Mouse (Mus musculus) ES-Bruce4 (cell line): ENCODE data around the gene Plrg1. TPM values are rescaled to one million over a fixed set of nuclear protein-coding genes. Genes with fewer than 3 reads are reported as not detected.

Source experiments
- H3K27ac ChIP-seq: 2 replicates; pipeline ENCODE4 v1.5.1; 2012; ENCODE audit warnings: low read length, inconsistent platforms; ENCODE audit not compliant: insufficient read depth
- H3K27me3 ChIP-seq: 2 replicates; pipeline ENCODE4 v1.6.1; 2012; ENCODE audit warnings: mild to moderate bottlenecking, low read length, inconsistent platforms; ENCODE audit not compliant: control insufficient read depth, poor library complexity, insufficient read depth, severe bottlenecking
- H3K36me3 ChIP-seq: 2 replicates; pipeline ENCODE4 v1.6.1; 2012; ENCODE audit warnings: inconsistent platforms, mild to moderate bottlenecking, low read length, moderate library complexity; ENCODE audit not compliant: control insufficient read depth, poor library complexity, insufficient read depth, severe bottlenecking
- H3K4me1 ChIP-seq: one replicate; pipeline ENCODE4 v1.8.1; 2011; ENCODE audit warnings: low read length; ENCODE audit not compliant: control insufficient read depth, insufficient read depth
- H3K4me3 ChIP-seq: 2 replicates; pipeline ENCODE4 v1.5.1; 2011; ENCODE audit warnings: low read depth, mild to moderate bottlenecking, low read length
- H3K9ac ChIP-seq: 2 replicates; pipeline ENCODE4 v1.6.1; 2012; ENCODE audit warnings: low read depth, mild to moderate bottlenecking, inconsistent platforms; ENCODE audit not compliant: poor library complexity, severe bottlenecking
- H3K9me3 ChIP-seq: replicated peaks from 2 replicates; pipeline ENCODE4 v1.6.1; 2012; ENCODE audit warnings: mild to moderate bottlenecking, low read length, inconsistent platforms; ENCODE audit not compliant: control insufficient read depth, poor library complexity, insufficient read depth, severe bottlenecking
- CTCF ChIP-seq: IDR thresholded peaks from one replicate; pipeline ENCODE4 v1.8.1; 2011; ENCODE audit warnings: low read depth, low read length
- EP300 ChIP-seq: IDR thresholded peaks from 2 replicates; pipeline ENCODE4 v1.6.1; 2011; ENCODE audit warnings: low read depth, low read length; ENCODE audit not compliant: insufficient read depth
- POLR2A ChIP-seq: IDR thresholded peaks from one replicate; pipeline ENCODE4 v1.8.1; 2011; ENCODE audit warnings: low read length; ENCODE audit not compliant: insufficient read depth
- polyA plus RNA-seq: library from polyadenylated mRNA; stranded (reverse); fragments of >200 nt; gene quantifications from 2 replicates; pipeline ENCODE4 v1.2.4, GENCODE M21; 2011; ENCODE audit warnings: low read depth; ENCODE audit not compliant: missing spikeins, insufficient read depth, insufficient read length

The Plrg1 gene
- polyA plus RNA-seq, 1 experiment = 88.1 TPM

DNA sequence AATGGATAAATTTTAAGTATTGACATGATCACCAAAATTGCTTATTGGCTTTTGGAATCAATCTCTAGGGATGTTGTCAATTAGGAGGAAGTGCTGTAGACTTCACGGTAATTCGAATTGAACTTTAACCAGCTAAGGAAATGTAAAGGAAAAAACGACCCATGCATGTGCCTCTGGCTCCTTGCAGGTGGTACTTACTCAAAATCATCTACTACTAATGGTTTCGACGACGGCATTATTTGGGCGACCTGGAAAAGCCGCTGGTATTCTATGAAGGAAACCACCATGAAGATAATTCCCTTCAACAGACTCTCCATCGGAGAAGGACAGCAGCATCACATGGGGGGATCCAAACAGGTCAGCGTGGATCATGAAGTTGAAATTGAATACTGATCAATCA is 41.4 kb upstream of the Plrg1 start:
- Histone ChIP-seq H3K9ac (no peak overlapping the region), H3K36me3 (no peaks in the 10 kb centered on the region), H3K27me3 (no peaks in the 10 kb centered on the region), H3K9me3 (no peaks in the 10 kb centered on the region), H3K27ac (no peak overlapping the region), H3K4me1 (no peaks in the 10 kb centered on the region), H3K4me3 (no peak overlapping the region)
- TF ChIP-seq CTCF (no peak), EP300 (no peak), POLR2A (no peak)

DNA sequence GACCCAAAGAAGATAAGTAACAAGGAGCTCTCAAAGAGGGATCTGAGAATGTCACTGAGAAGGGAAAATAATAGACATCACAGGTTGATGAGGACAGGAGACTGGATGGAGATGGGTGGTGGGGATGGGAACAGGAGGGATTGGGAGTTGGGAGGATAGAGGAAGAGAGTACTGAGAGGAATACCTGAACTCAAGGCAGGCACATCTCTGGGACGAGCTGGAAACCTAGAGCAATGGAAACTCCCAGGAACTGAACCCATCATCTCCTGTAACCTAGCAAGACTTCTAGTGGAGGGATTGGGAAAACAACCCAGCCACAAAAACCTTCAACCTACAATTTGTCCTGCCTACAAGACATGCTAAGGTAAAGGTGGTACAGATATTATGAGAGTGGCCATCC is 39.1 kb upstream of the Plrg1 start:
- Histone ChIP-seq H3K36me3 (no peaks in the 10 kb centered on the region), H3K9ac (no peak overlapping the region), H3K27ac (no peak overlapping the region), H3K27me3 (no peaks in the 10 kb centered on the region), H3K4me3 (no peak overlapping the region), H3K4me1 (no peaks in the 10 kb centered on the region), H3K9me3 (no peaks in the 10 kb centered on the region)
- TF ChIP-seq EP300 = no peak

DNA sequence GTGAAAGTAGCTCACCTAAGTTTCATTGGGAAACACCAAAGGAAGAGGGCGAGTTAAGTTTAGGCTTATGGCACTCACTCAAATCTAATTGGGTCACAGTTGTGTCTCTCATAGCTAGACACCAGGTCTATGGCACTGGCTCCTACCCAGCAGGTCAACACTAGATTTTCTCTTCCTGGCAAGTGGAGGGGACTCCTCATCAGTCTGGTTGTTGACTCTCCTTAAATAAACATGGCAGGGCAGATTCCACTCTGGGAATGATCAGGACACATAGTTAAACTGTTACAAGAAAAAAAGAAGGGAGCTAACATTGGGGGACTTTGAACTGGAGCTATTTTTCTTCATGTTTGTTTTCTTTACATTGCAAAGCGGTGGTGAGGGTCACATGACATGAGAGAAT is 34.9 kb upstream of the Plrg1 start:
- H3K36me3 ChIP-seq = no peaks in the 10 kb centered on the region
- H3K9me3 ChIP-seq = no peaks in the 10 kb centered on the region
- no peak overlapping the region for H3K4me3 ChIP-seq
- no peak overlapping the region for H3K27ac ChIP-seq
- no peak for TF ChIP-seq CTCF
- no peak for TF ChIP-seq EP300
- TF ChIP-seq POLR2A = no peak
- no peaks in the 10 kb centered on the region for H3K4me1 ChIP-seq
- H3K9ac ChIP-seq = no peak overlapping the region
- H3K27me3 ChIP-seq = no peaks in the 10 kb centered on the region

DNA sequence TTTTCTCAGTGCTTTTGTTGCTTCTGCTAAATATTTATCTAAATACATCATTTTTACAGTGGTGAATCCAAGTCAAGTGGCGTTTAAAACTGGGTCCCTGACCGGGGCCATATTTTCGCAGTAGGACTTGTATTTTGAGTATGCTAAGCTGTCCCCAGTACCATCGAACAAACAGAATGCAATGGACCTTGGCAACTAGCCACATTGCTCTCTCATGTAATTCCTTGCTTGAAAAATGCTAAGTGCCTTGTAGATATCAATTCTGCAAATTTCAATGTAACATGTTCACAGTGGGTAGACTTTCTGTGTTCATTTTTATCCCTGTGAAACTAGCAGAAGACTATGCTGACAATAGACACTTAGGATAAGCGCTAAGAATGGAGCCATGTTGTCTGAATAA is 34.1 kb upstream of the Plrg1 start:
- Histone ChIP-seq H3K27ac (no peak overlapping the region), H3K4me1 (no peaks in the 10 kb centered on the region), H3K27me3 (no peaks in the 10 kb centered on the region), H3K4me3 (no peak overlapping the region), H3K9ac (no peak overlapping the region), H3K9me3 (no peaks in the 10 kb centered on the region), H3K36me3 (no peaks in the 10 kb centered on the region)
- TF ChIP-seq EP300 (no peak), POLR2A (no peak), CTCF (no peak)

DNA sequence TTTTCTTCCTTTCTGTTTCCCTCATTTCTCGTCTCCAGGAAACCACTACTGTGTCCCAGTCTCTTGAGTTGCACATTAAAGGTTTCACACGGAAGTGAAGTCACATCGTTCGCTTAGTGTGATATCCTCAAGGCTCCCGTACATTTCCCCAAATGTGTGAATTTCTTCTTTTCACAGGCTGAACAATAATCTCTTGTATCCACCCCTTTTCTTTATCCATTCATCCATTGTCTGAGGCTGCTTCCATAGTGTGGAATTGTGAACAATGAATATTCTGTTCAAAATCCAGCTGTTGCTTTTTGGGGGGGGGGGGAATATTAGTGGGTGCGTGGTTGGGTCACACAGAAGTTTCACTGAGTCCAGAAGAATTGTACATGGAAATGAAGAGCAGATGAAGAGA is 30.3 kb upstream of the Plrg1 start:
- no peak overlapping the region for H3K4me3 ChIP-seq
- TF ChIP-seq POLR2A = no peak
- TF ChIP-seq CTCF = no peak
- no peak for TF ChIP-seq EP300

DNA sequence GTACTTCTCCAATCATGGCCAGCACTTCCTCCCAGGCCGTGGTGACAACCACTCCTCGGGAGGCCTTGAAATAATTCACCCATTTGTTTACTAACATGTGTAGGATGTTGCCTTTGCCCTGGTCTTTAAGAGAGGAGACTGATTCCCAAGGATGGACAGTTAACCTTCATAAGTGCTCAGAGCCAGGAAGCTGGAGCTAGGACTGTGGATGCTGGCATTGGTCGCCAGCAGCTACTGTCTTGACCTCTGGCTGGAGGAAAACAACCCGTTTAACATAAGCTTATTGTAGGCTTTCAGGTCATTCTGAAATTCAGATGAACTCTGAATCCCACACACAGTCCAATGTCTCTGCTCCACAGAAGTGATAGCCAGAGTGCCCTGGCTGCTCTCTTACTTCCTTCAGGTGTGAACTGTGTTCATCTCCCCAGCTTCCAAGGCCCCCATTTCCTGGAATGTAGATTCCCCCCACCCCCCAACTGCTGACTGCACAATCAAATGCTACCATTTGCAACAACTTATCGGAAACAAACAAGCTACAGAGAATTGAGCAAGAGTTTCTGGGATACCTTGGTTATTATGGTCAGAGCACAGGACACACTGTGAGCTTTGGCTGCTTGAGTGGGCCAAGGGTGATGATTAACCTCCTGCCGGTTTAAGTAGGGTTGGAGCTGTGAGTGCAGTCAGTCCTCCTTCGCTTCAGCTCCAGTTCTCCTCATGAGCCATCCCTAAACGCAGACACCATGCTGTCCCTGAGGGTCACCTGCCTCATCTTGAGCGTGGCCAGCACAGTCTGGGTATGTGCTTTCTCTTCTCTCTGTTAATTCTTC is 29.6 kb upstream of the Plrg1 start, which contains the start of gene Fga:
Fga (plus strand) TSS at position 602 of the 827 bp plus-strand sequence.
- no peaks in the 10 kb centered on the region for H3K27me3 ChIP-seq
- H3K4me1 ChIP-seq = no peaks in the 10 kb centered on the region
- H3K4me3 ChIP-seq = no peak within 1 kb of the TSS
- H3K27ac ChIP-seq = no peak within 1 kb of the TSS
- no peaks in the 10 kb centered on the region for H3K9me3 ChIP-seq
- H3K36me3 ChIP-seq = no peaks in the 10 kb centered on the region
- no peak within 1 kb of the TSS for H3K9ac ChIP-seq
- TF ChIP-seq EP300 (no peak), POLR2A (no peak), CTCF (no peak)

More for the DNA sequence above, 30.3 kb upstream of the Plrg1 start:
- Histone ChIP-seq H3K27ac (no peak overlapping the region), H3K36me3 (no peaks in the 10 kb centered on the region), H3K4me1 (no peaks in the 10 kb centered on the region), H3K9me3 (no peaks in the 10 kb centered on the region), H3K9ac (no peak overlapping the region), H3K27me3 (no peaks in the 10 kb centered on the region)
